Mouse (Mus musculus) erythroblast, embryonic 14.5 days (primary cell): ENCODE data around the gene Sh3kbp1.

Experiments used
- GATA1 ChIP-seq: IDR thresholded peaks from 2 replicates; pipeline ENCODE4 v1.6.1; 2012; ENCODE audit warnings: low read length, inconsistent platforms, mixed read lengths
- TAL1 ChIP-seq: IDR thresholded peaks from 3 replicates; pipeline ENCODE4 v1.6.1; 2012; ENCODE audit warnings: low read length, inconsistent platforms, mixed read lengths

DNA sequence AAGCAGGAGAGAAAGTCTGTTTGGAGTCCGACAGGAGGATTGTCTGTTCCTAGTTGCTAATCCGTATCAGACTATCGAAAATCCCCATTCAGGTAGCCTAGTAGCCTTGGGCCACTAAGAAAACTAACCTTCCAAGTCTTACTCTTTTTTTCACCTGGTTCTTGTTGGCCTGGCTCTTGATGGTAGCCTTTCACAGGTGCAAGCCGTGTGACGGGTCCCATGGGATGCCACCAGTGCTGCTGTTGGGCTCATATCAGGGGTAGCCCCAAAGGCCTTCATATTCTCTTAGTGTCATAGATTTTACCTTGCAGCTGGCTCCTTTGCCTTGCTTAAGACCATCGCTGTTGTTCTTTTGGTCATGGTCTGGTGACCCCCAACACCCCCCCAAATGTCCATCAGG, 82.2 kb downstream of the Sh3kbp1 start:
- TF ChIP-seq GATA1, result no peak
- no peak for TF ChIP-seq TAL1
